Mouse (Mus musculus) kidney, adult 2 months (tissue): ENCODE measurements around the gene Kcnk7. TPM values are rescaled to one million over a fixed set of nuclear protein-coding genes. Genes with fewer than 3 reads are reported as not detected.
A peak's percentile ranks its signal among the peaks of the same experiment; 100 is the strongest.

Experiments used
- DNase-seq: peaks from one replicate; pipeline ENCODE4 v3.0.0; 2021
- H3K27ac ChIP-seq: fragments of 200-500 bp; 2 replicates; pipeline ENCODE4 v1.5.1; 2012; ENCODE audit warnings: low read depth, low read length, control low read depth, inconsistent platforms; ENCODE audit not compliant: insufficient read depth
- H3K27me3 ChIP-seq: fragments of 200-500 bp; replicated peaks from 2 replicates; pipeline ENCODE4 v1.6.1; 2012; ENCODE audit warnings: mild to moderate bottlenecking, moderate library complexity, low read length, inconsistent platforms; ENCODE audit not compliant: control insufficient read depth, insufficient read depth
- H3K36me3 ChIP-seq: fragments of 200-500 bp; 2 replicates; pipeline ENCODE4 v1.6.1; 2012; ENCODE audit warnings: mild to moderate bottlenecking, moderate library complexity, low read length, inconsistent platforms; ENCODE audit not compliant: control insufficient read depth, insufficient read depth
- H3K4me1 ChIP-seq: fragments of 200-500 bp; 2 replicates; pipeline ENCODE4 v1.6.1; 2011; ENCODE audit warnings: low read length; ENCODE audit not compliant: control insufficient read depth, insufficient read depth
- H3K4me3 ChIP-seq: fragments of 200-500 bp; 2 replicates; pipeline ENCODE4 v1.5.1; 2011; ENCODE audit warnings: mild to moderate bottlenecking, low read depth, low read length, control low read depth; ENCODE audit not compliant: insufficient read depth
- CTCF ChIP-seq: fragments of 200-500 bp; conservative IDR thresholded peaks from 2 replicates; pipeline ENCODE4 v1.5.1; 2011; ENCODE audit warnings: low read depth, mild to moderate bottlenecking, control low read depth, low read length, moderate library complexity, mixed read lengths; ENCODE audit not compliant: insufficient read depth, insufficient read length
- POLR2A ChIP-seq: fragments of 200-500 bp; IDR thresholded peaks from one replicate; pipeline ENCODE4 v1.6.1; 2011; ENCODE audit warnings: low read depth, low read length, control low read depth
- WGBS: fragments of 180-500 bp; shearing (Covaris S2); methylation state at CpG from one replicate; pipeline ENCODE4 v1.1.7; 2018; 5-methylcytosine and 5-hydroxymethylcytosine counted together
- polyA plus RNA-seq: library from polyadenylated mRNA; depleted of rRNA; stranded (reverse); fragments of >200 nt; gene quantifications from 2 replicates; pipeline ENCODE4 v1.2.3, GENCODE M21; 2012; rRNA removed

The Kcnk7 gene
- polyA plus RNA-seq: 0.08 and 0.13 TPM in 2 replicates

GRCm38 (mm10) chr19:5704163-5704800 is at the start of gene Kcnk7:
Kcnk7 (plus strand) TSS chr19:5704367.
- no peak within 1 kb of the TSS for H3K27ac ChIP-seq
- no peaks in the 10 kb centered on the region for H3K4me1 ChIP-seq
- DNase-seq: no peak
- TF ChIP-seq POLR2A: no peak
- no peaks in the 10 kb centered on the region for H3K27me3 ChIP-seq
- H3K4me3 ChIP-seq: no peak within 1 kb of the TSS
- WGBS: 71% methylated on average over 17 of the region's 17 CpGs
- H3K36me3 ChIP-seq: peaks cover 1% of the 10 kb centered on the region; the same call in 1 of the 2 replicates

- no peak for TF ChIP-seq CTCF
- TF ChIP-seq POLR2A: no peak
Measured at GRCm38 (mm10) chr19:5654720-5655298, 49.4 kb upstream of the Kcnk7 start.

GRCm38 (mm10) chr19:5660942-5661751 is 43.0 kb upstream of the Kcnk7 start:
- Histone ChIP-seq H3K27me3 (no peaks in the 10 kb centered on the region), H3K36me3 (no peaks in the 10 kb centered on the region; the same call in 1 of the 2 replicates), H3K4me3 (peak overlapping the region; percentile 44), H3K27ac (peak overlapping the region; percentile 82), H3K4me1 (peaks cover 7% of the 10 kb centered on the region; the same call in 1 of the 2 replicates)
- 68% methylated on average over 16 of the region's 16 CpGs for WGBS
- peak; percentile 74 for DNase-seq
- TF ChIP-seq CTCF: no peak
- TF ChIP-seq POLR2A: no peak

More at GRCm38 (mm10) chr19:5654720-5655298, 49.4 kb upstream of the Kcnk7 start:
- Histone ChIP-seq H3K27ac (no peak overlapping the region), H3K4me3 (peak overlapping the region; percentile 14), H3K36me3 (no peaks in the 10 kb centered on the region), H3K4me1 (no peaks in the 10 kb centered on the region), H3K27me3 (no peaks in the 10 kb centered on the region)
- WGBS: 42% methylated on average over 43 of the region's 43 CpGs
- no peak for DNase-seq

GRCm38 (mm10) chr19:5662310-5662709 is 41.9 kb upstream of the Kcnk7 start:
- H3K36me3 ChIP-seq: no peaks in the 10 kb centered on the region; the same call in 1 of the 2 replicates
- peak overlapping the region; percentile 62 for H3K4me3 ChIP-seq
- H3K27ac ChIP-seq: peak overlapping the region; percentile 72

GRCm38 (mm10) chr19:5662981-5663913 is 40.9 kb upstream of the Kcnk7 start, which contains the start of gene Sipa1:
Sipa1 (minus strand) TSS chr19:5663707.
- no peak for TF ChIP-seq CTCF
- TF ChIP-seq POLR2A: peak; percentile 79
- H3K4me3 ChIP-seq: peak within 1 kb of the TSS; percentile 62
- H3K4me1 ChIP-seq: peaks cover 7% of the 10 kb centered on the region; the same call in 1 of the 2 replicates
- WGBS: 4% methylated on average over 32 of the region's 32 CpGs
- peak within 1 kb of the TSS; percentile 72 for H3K27ac ChIP-seq
- DNase-seq: peak; percentile 96
- H3K27me3 ChIP-seq: no peaks in the 10 kb centered on the region
- no peaks in the 10 kb centered on the region; the same call in 1 of the 2 replicates for H3K36me3 ChIP-seq

More at GRCm38 (mm10) chr19:5662310-5662709, 41.9 kb upstream of the Kcnk7 start:
- peaks cover 7% of the 10 kb centered on the region; the same call in 1 of the 2 replicates for H3K4me1 ChIP-seq
- no peak for DNase-seq
- no peak for TF ChIP-seq POLR2A
- no peak for TF ChIP-seq CTCF
- no peaks in the 10 kb centered on the region for H3K27me3 ChIP-seq
- 62% methylated on average over 8 of the region's 8 CpGs for WGBS

GRCm38 (mm10) chr19:5664669-5665257 is 39.4 kb upstream of the Kcnk7 start:
- Histone ChIP-seq H3K36me3 (no peaks in the 10 kb centered on the region; the same call in 1 of the 2 replicates), H3K27ac (no peak overlapping the region), H3K4me1 (peaks cover 7% of the 10 kb centered on the region; the same call in 1 of the 2 replicates), H3K27me3 (no peaks in the 10 kb centered on the region), H3K4me3 (no peak overlapping the region)
- WGBS: 98% methylated on average over 10 of the region's 10 CpGs
- no peak for DNase-seq
- TF ChIP-seq POLR2A: no peak
- TF ChIP-seq CTCF: no peak
